Mouse (Mus musculus) spleen, adult 2 months (tissue): ENCODE results near the gene Tctex1d2. TPM values are rescaled to one million over a fixed set of nuclear protein-coding genes. Genes with fewer than 3 reads are reported as not detected.

Source experiments
- DNase-seq, 2 experiments: peaks; one replicate each; pipeline versions ENCODE4 v3.0.0 to v3.0.0-alpha.2; 2012 to 2021; ENCODE audit warnings: low spot score in 2 of 2, low read depth in 1 of 2
- H3K27ac ChIP-seq: fragments of 200-500 bp; 2 replicates; pipeline ENCODE4 v1.5.1; 2012; ENCODE audit warnings: low read length, inconsistent platforms; ENCODE audit not compliant: insufficient read depth
- H3K27me3 ChIP-seq: fragments of 200-500 bp; 2 replicates; pipeline ENCODE4 v1.6.1; 2012; ENCODE audit warnings: mild to moderate bottlenecking, moderate library complexity, low read length, inconsistent platforms; ENCODE audit not compliant: control insufficient read depth, insufficient read depth
- H3K36me3 ChIP-seq: fragments of 200-500 bp; 2 replicates; pipeline ENCODE4 v1.6.1; 2012; ENCODE audit warnings: mild to moderate bottlenecking, low read length, inconsistent platforms; ENCODE audit not compliant: control insufficient read depth, insufficient read depth
- H3K4me1 ChIP-seq: fragments of 200-500 bp; 2 replicates; pipeline ENCODE4 v1.6.1; 2011; ENCODE audit warnings: inconsistent platforms; ENCODE audit not compliant: control insufficient read depth, insufficient read depth, insufficient read length
- H3K4me3 ChIP-seq: fragments of 200-500 bp; 2 replicates; pipeline ENCODE4 v1.5.1; 2011; ENCODE audit warnings: mild to moderate bottlenecking, inconsistent platforms; ENCODE audit not compliant: insufficient read depth, insufficient read length; ENCODE audit errors: extremely low read depth
- CTCF ChIP-seq: fragments of 200-500 bp; IDR thresholded peaks from 2 replicates; pipeline ENCODE4 v1.5.1; 2011; ENCODE audit warnings: mild to moderate bottlenecking, inconsistent platforms; ENCODE audit not compliant: insufficient read depth, insufficient read length, insufficient replicate concordance; ENCODE audit errors: extremely low read depth
- POLR2A ChIP-seq: fragments of 200-500 bp; IDR thresholded peaks from 2 replicates; pipeline ENCODE4 v1.6.1; 2011; ENCODE audit warnings: low read depth, low read length, inconsistent platforms
- WGBS: fragments of 180-500 bp; shearing (Covaris S2); methylation state at CpG from one replicate; pipeline ENCODE4 v1.1.7; 2018; 5-methylcytosine and 5-hydroxymethylcytosine counted together
- polyA plus RNA-seq: library from polyadenylated mRNA; depleted of rRNA; stranded (reverse); fragments of >200 nt; gene quantifications from 2 replicates; pipeline ENCODE4 v1.2.3, GENCODE M21; 2012; rRNA removed

The Tctex1d2 gene
- polyA plus RNA-seq, 1 experiment, result 2.3 TPM

DNA sequence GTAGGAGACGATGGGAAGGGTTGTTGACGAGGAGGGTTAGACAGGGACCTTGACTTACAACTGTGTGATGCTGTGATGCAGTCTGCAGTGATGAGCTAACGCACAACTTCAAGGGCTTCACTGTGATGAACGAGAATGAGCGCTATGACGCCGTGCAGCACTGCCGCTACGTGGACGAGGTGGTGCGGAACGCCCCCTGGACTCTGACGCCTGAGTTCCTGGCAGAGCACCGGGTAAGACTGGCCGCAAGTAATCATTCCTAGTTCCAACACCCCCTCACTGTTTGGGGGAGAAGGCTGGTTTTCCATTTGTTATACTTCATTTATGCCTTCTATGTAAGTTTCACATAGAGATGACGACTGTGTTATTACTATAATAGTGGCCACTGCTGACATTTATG, 43.4 kb downstream of the Tctex1d2 start:
- WGBS, result 97% methylated on average over 16 of the region's 16 CpGs
- Histone ChIP-seq H3K27me3 (no peaks in the 10 kb centered on the region), H3K4me1 (no peaks in the 10 kb centered on the region), H3K4me3 (no peak overlapping the region), H3K36me3 (peaks cover 13% of the 10 kb centered on the region), H3K27ac (no peak overlapping the region)
- DNase-seq, result no peak
- TF ChIP-seq POLR2A (no peak), CTCF (no peak)

DNA sequence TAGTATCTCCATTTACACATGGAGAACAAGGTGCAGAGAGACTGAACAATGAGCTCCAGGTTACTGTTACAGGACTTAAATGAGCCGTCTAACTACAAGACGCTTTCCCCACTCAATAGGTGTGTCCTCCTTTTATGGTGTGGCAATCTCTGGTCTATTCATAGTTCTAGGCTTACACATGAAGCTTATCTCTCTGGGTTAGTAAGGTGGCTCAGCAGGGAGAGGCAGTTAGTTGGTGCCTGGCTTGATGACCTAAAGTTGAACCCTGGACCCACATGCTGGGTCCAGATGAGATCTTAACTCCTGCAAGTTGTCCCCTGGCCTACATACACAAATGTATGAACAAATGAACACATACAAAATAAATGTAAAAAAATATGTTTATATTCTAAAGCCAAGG, 43.9 kb downstream of the Tctex1d2 start:
- Histone ChIP-seq H3K4me3 (no peak overlapping the region), H3K27me3 (no peaks in the 10 kb centered on the region), H3K4me1 (no peaks in the 10 kb centered on the region), H3K27ac (no peak overlapping the region), H3K36me3 (peaks cover 13% of the 10 kb centered on the region)
- WGBS, result 89% methylated on average over 2 of the region's 2 CpGs
- TF ChIP-seq CTCF (no peak), POLR2A (no peak)
- DNase-seq, result no peak

DNA sequence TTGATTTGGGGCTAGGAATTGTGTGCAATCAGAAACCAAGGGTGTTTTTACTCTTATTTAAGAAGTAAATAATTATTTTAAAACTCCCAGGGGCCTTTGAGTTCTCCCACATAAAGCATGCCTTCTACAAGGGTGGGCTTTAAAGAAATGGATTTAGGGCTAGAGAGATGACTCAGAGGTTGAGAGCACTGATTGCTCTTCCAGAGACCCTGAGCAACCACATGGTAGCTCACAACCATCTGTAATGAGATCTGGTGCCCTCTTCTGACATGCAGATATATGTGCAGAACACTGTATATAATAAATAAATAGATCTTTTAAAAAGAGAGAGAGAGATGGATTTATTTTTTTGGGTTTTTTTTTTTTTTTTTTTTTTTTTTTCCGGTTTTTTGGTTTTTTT, 45.4 kb downstream of the Tctex1d2 start:
- TF ChIP-seq POLR2A (no peak), CTCF (no peak)
- 0% methylated on average over 1 of the region's 1 CpGs for WGBS
- H3K4me1 ChIP-seq, result no peaks in the 10 kb centered on the region
- H3K27me3 ChIP-seq, result no peaks in the 10 kb centered on the region
- no peak overlapping the region for H3K27ac ChIP-seq
- no peak overlapping the region for H3K4me3 ChIP-seq
- no peak for DNase-seq
- peaks cover 15% of the 10 kb centered on the region for H3K36me3 ChIP-seq

DNA sequence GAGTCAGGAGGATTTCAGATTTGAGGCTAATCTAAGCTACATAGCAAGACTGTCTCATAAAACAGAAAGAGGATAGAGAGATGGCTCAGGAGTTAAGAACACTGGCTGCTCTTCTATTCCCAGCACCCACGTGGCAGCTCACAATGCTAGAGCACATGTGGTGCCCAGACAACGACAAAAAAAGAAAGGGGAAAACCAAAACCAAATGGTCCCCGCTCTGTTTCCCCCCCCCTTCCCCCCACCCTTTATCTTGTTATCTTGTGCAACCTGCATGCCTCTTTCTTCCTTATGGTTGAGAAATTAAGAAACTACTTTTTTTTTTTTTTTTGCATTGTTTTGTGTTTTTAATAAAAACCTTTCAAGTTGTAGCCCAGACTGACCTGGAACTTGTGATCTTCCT, 49.0 kb downstream of the Tctex1d2 start:
- Histone ChIP-seq H3K4me1 (no peaks in the 10 kb centered on the region), H3K4me3 (no peak overlapping the region), H3K27ac (no peak overlapping the region), H3K27me3 (no peaks in the 10 kb centered on the region), H3K36me3 (peaks cover 19% of the 10 kb centered on the region)
- DNase-seq, result no peak
- TF ChIP-seq POLR2A, result no peak
- TF ChIP-seq CTCF, result no peak
- 12% methylated on average over 3 of the region's 3 CpGs for WGBS

DNA sequence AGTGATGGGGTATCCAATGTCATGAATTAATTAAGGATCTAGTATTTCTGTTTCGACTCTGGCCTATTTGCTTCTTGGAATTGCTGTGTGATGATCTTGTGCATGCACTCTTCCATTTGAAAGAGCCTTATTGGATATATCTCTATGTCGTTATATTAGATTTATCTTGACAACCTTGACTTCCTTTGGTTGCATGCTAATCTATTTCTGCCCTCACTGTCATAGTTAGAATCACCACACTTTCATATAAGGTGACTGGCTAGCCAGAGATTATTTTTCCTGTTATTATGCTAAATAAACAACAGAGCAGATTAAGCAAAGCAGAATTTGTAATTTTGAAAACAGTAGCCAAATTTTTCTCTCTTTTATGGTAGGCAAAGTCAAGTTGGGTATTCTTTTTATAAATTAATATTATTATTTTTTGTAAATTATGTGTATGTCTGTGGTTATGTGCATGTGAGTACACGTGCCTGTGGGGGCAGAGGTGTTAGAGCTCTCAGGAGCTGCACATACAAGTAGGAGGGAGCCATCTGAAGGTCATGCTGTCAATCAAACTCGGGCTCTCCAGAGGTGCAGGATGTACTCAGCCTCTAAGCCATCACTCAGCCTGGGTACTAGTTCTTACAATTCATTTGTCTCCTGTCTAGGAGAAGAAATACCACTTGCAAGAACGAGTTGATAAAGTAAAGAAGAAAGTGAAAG, 50.1 kb downstream of the Tctex1d2 start:
- Histone ChIP-seq H3K27ac (no peak overlapping the region), H3K4me3 (no peak overlapping the region), H3K4me1 (no peaks in the 10 kb centered on the region), H3K27me3 (no peaks in the 10 kb centered on the region), H3K36me3 (peaks cover 16% of the 10 kb centered on the region)
- WGBS, result 56% methylated on average over 5 of the region's 5 CpGs
- no peak for DNase-seq
- TF ChIP-seq POLR2A, result no peak
- no peak for TF ChIP-seq CTCF

DNA sequence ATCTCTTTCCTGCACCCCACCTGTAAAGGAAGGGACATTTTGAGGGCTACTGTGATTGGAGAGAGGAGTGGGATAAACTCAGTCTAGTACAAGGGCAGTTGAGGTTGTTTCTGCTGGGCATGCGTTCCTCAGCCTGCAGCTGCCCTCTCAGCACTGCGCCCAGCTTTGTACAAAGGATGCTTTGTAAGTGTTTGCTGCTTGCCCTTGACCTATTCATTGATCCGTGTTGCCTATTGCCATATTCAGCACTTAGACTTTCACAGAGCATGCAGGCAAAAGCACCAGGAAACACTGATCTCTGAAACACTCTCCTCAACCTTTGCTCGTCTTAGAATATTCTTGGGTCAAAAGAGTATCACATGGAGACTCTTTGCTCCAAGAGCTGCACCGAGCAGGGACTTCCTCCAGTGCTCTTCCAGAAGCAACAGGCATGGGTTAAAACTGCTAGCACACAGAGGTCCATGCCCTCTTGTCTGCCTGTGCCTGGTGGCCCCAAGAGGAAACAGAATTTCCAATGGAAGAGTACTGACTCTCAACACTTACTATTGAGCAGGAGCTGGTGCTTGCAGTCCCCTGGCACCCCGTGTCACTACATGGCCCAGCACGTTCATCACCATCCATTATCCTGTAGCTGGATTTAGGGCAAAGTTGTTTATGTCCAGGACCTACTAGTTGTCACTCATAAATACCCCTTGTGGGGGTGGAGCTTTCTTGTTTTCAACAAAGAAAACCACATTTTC, 52.9 kb downstream of the Tctex1d2 start:
- DNase-seq, result no peak
- no peak overlapping the region for H3K4me3 ChIP-seq
- H3K36me3 ChIP-seq, result peaks cover 13% of the 10 kb centered on the region
- no peak for TF ChIP-seq CTCF
- no peak for TF ChIP-seq POLR2A
- H3K27me3 ChIP-seq, result no peaks in the 10 kb centered on the region
- no peak overlapping the region for H3K27ac ChIP-seq
- no peaks in the 10 kb centered on the region for H3K4me1 ChIP-seq
- 98% methylated on average over 7 of the region's 7 CpGs for WGBS

DNA sequence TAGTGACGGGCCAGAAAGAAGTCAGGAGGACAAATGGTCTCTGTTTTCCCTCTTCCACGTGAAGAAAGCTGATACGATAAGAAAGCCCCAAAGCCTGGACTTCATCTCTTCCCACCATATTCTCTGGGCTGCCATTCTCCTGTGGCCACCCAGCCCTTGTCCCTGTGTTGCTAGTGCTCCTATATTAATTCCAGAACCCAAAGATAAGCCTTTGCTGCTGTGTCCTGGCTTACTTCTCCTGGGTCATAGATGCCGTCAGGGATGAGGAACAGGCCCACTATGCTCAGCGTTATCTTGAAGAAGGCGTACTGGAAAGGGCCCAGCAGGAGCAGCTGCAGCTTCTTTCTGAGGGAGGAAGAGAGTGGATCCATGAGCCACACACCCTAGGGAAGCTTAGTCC, 57.8 kb downstream of the Tctex1d2 start:
- no peak overlapping the region for H3K27ac ChIP-seq
- TF ChIP-seq POLR2A (no peak), CTCF (no peak)
- H3K4me3 ChIP-seq, result no peak overlapping the region
- no peaks in the 10 kb centered on the region; the same call in 1 of the 2 replicates for H3K36me3 ChIP-seq
- H3K27me3 ChIP-seq, result no peaks in the 10 kb centered on the region
- 92% methylated on average over 6 of the region's 6 CpGs for WGBS
- DNase-seq, result no peak
- no peaks in the 10 kb centered on the region for H3K4me1 ChIP-seq

Other genes with a start within 250 kb of the Tctex1d2 start
- 0.85 and 1.5 TPM in 2 replicates for gene Bex6, start 239.9 kb upstream of the Tctex1d2 start, polyA plus RNA-seq
- 2.8 and 3.1 TPM in 2 replicates for gene Fbxo45, start 172.5 kb upstream of the Tctex1d2 start, polyA plus RNA-seq
- gene Wdr53, start 172.5 kb upstream of the Tctex1d2 start, polyA plus RNA-seq, result 2.3 TPM in 2 replicates
- gene Smco1, start 148.2 kb upstream of the Tctex1d2 start, polyA plus RNA-seq, result not detected in 2 replicates
- 5.6 and 7.1 TPM in 2 replicates for gene Rnf168, start 142.2 kb upstream of the Tctex1d2 start, polyA plus RNA-seq
- 6.0 and 17.2 TPM in 2 replicates for gene Ubxn7, start 87.4 kb upstream of the Tctex1d2 start, polyA plus RNA-seq
- gene Tm4sf19, start 19.2 kb upstream of the Tctex1d2 start, polyA plus RNA-seq, result 0.58 and 0.70 TPM in 2 replicates
- 13.1 and 15.9 TPM in 2 replicates for gene Pcyt1a, start 11.2 kb downstream of the Tctex1d2 start, polyA plus RNA-seq
- gene Slc51a, start 68.2 kb downstream of the Tctex1d2 start, polyA plus RNA-seq, result not detected in 2 replicates
- not detected in 2 replicates for gene Zdhhc19, start 76.6 kb downstream of the Tctex1d2 start, polyA plus RNA-seq
- 9.4 and 11.9 TPM in 2 replicates for gene Tfrc, start 189.2 kb downstream of the Tctex1d2 start, polyA plus RNA-seq
- gene Tnk2, start 224.2 kb downstream of the Tctex1d2 start, polyA plus RNA-seq, result 109 and 137 TPM in 2 replicates